In genomic region chr7:82647909-82648308, GRCm38 (mm10) we compare ENCODE assay signal across 8 mouse cellular contexts. TPM values are rescaled to one million over a fixed set of nuclear protein-coding genes. Genes with fewer than 3 reads are reported as not detected.
A peak's percentile ranks its signal among the peaks of the same experiment; 100 is the strongest.
DNase-seq lines count a peak whose midpoint lies in the region; ATAC-seq and TF ChIP-seq lines count a peak whose summit lies in the region.

No protein-coding gene starts in this region.

- H3K27ac ChIP-seq in kidney, postnatal 0 days: no peak overlapping the region
- no peak overlapping the region for H3K27ac ChIP-seq in cortical plate, adult 2 months (ENCODE audit: insufficient read depth, low read length)
- H3K27ac ChIP-seq in intestine, embryonic 14.5 days (ENCODE audit: low read depth): no peak overlapping the region
- H3K27ac ChIP-seq in neural tube, embryonic 12.5 days: no peak overlapping the region

- TF ChIP-seq CTCF in kidney, postnatal 0 days (IDR thresholded peaks at IDR 0.05; ENCODE audit: low read depth): no peak
- TF ChIP-seq CTCF in cortical plate, adult 2 months (IDR thresholded peaks at IDR 0.05; ENCODE audit: extremely low read depth, insufficient read depth, low read length): no peak

- TF ChIP-seq POLR2A in cortical plate, adult 2 months (IDR thresholded peaks at IDR 0.05; ENCODE audit: extremely low read depth, insufficient read depth, low read length): no peak

- H3K27me3 ChIP-seq in kidney, postnatal 0 days (ENCODE audit: insufficient read depth, low read length): no peaks in the 10 kb centered on the region
- H3K27me3 ChIP-seq in intestine, embryonic 14.5 days (replicated peaks; ENCODE audit: control insufficient read depth, insufficient read depth, low read length): no peaks in the 10 kb centered on the region
- H3K27me3 ChIP-seq in neural tube, embryonic 12.5 days (replicated peaks): no peaks in the 10 kb centered on the region

- no peak for DNase-seq in kidney, postnatal 0 days (ENCODE audit: low spot score)
- DNase-seq in kidney, adult 9 months: no peak
- DNase-seq in intestine, embryonic 14.5 days (ENCODE audit: low spot score): no peak
- DNase-seq in left cerebral cortex, adult 9 months (ENCODE audit: low spot score in 2 of 2): no peak
- no peak for DNase-seq in cerebellum, postnatal 10 days
- DNase-seq in left cerebral cortex, postnatal 36 days (ENCODE audit: low spot score in 2 of 2): no peak

- H3K9ac ChIP-seq in kidney, postnatal 0 days (ENCODE audit: low read depth, low read length): peak overlapping the region; percentile 66
- peak overlapping the region; percentile 64 for H3K9ac ChIP-seq in intestine, embryonic 14.5 days (ENCODE audit: low read length)
- H3K9ac ChIP-seq in neural tube, embryonic 12.5 days: peak overlapping the region; percentile 61

- WGBS in kidney, postnatal 0 days: 31% methylated on average over 4 of the region's 4 CpGs
- WGBS in intestine, embryonic 14.5 days: 27% methylated on average over 4 of the region's 4 CpGs
- WGBS in neural tube, embryonic 12.5 days: 36% methylated on average over 4 of the region's 4 CpGs

- no peaks in the 10 kb centered on the region for H3K36me3 ChIP-seq in kidney, postnatal 0 days (ENCODE audit: insufficient read depth, low read length)
- H3K36me3 ChIP-seq in intestine, embryonic 14.5 days (ENCODE audit: control insufficient read depth, insufficient read depth, low read length): peaks cover 16% of the 10 kb centered on the region; the same call in 1 of the 2 replicates
- peaks cover 9% of the 10 kb centered on the region; the same call in 1 of the 2 replicates for H3K36me3 ChIP-seq in neural tube, embryonic 12.5 days

- no peaks in the 10 kb centered on the region for H3K9me3 ChIP-seq in kidney, postnatal 0 days (replicated peaks; ENCODE audit: low read length)
- no peaks in the 10 kb centered on the region for H3K9me3 ChIP-seq in intestine, embryonic 14.5 days (ENCODE audit: control insufficient read depth, low read length)
- no peaks in the 10 kb centered on the region for H3K9me3 ChIP-seq in neural tube, embryonic 12.5 days

- peak overlapping the region; percentile 73 for H3K4me2 ChIP-seq in kidney, postnatal 0 days (ENCODE audit: low read length)
- H3K4me2 ChIP-seq in intestine, embryonic 14.5 days (ENCODE audit: low read length): peak overlapping the region; percentile 59
- peak overlapping the region; percentile 83 for H3K4me2 ChIP-seq in neural tube, embryonic 12.5 days (replicated peaks)

- H3K4me1 ChIP-seq in kidney, postnatal 0 days (replicated peaks; ENCODE audit: insufficient read depth, low read length): no peaks in the 10 kb centered on the region
- H3K4me1 ChIP-seq in cortical plate, adult 2 months (ENCODE audit: control insufficient read depth, insufficient read depth, low read length): peaks cover 3% of the 10 kb centered on the region; the same call in 1 of the 2 replicates
- H3K4me1 ChIP-seq in intestine, embryonic 14.5 days (replicated peaks; ENCODE audit: control insufficient read depth, insufficient read depth, low read length): peaks cover 7% of the 10 kb centered on the region; the same call in 1 of the 2 replicates
- peaks cover 16% of the 10 kb centered on the region for H3K4me1 ChIP-seq in neural tube, embryonic 12.5 days

- intact Hi-C loops in left cerebral cortex, postnatal 36 days (cut with DNase I): no loop called here

- peak overlapping the region; percentile 78 for H3K4me3 ChIP-seq in kidney, postnatal 0 days (replicated peaks; ENCODE audit: low read depth, low read length)
- peak overlapping the region; percentile 63 for H3K4me3 ChIP-seq in cortical plate, adult 2 months (ENCODE audit: insufficient read depth, low read length)
- H3K4me3 ChIP-seq in intestine, embryonic 14.5 days (ENCODE audit: low read depth, low read length): peak overlapping the region; percentile 58
- peak overlapping the region; percentile 79 for H3K4me3 ChIP-seq in neural tube, embryonic 12.5 days

- ATAC-seq in kidney, postnatal 0 days (replicated peaks; ENCODE audit: low FRiP score, low read depth): no peak
- peak; percentile 9; the same call in 1 of the 2 replicates for ATAC-seq in intestine, embryonic 14.5 days (replicated peaks; ENCODE audit: low FRiP score, low TSS enrichment, low read depth)
- ATAC-seq in neural tube, embryonic 12.5 days (ENCODE audit: low FRiP score, low read depth): no peak

RNA-seq across cellular contexts. Expression of gene Saxo2, which starts 0.4 kb away (rescaled TPM):
- polyA plus RNA-seq in kidney, postnatal 0 days (2015; fragmentation: Nextera tagmentation; extraction: Ambion mirVana): 6.8 and 8.0 TPM in 2 replicates
- 11.8 and 14.3 TPM in 2 replicates for polyA plus RNA-seq in cortical plate, adult 2 months (2012; rRNA removed)
- 5.9 and 6.1 TPM in 2 replicates for polyA plus RNA-seq in intestine, embryonic 14.5 days (2014; fragmentation: Nextera tagmentation; extraction: Ambion mirVana)
- polyA plus RNA-seq in neural tube, embryonic 12.5 days (2016; fragmentation: Nextera tagmentation; extraction: Ambion mirVana): 10.9 and 12.7 TPM in 2 replicates
- total RNA-seq in left cerebral cortex, postnatal 36 days (2021): 10 to 100 TPM; 11.5 to 11.6 TPM

RNA-seq across cellular contexts. Expression of gene Efl1, which starts 0.5 kb away (rescaled TPM):
- polyA plus RNA-seq in kidney, postnatal 0 days (2015; fragmentation: Nextera tagmentation; extraction: Ambion mirVana): 15.9 and 16.8 TPM in 2 replicates
- polyA plus RNA-seq in cortical plate, adult 2 months (2012; rRNA removed): 7.9 and 8.9 TPM in 2 replicates
- polyA plus RNA-seq in intestine, embryonic 14.5 days (2014; fragmentation: Nextera tagmentation; extraction: Ambion mirVana): 31.0 and 32.3 TPM in 2 replicates
- polyA plus RNA-seq in neural tube, embryonic 12.5 days (2016; fragmentation: Nextera tagmentation; extraction: Ambion mirVana): 19.0 and 21.0 TPM in 2 replicates
- total RNA-seq in left cerebral cortex, postnatal 36 days (2021): 10 to 100 TPM; 14.3 to 17.2 TPM
